Mouse (Mus musculus) G1E (cell line): ENCODE results near the gene Mtmr14.

Experiments used
- CTCF ChIP-seq: IDR thresholded peaks from 2 replicates; pipeline ENCODE4 v1.5.1; 2012; ENCODE audit warnings: low read depth, low read length, inconsistent platforms, mixed read lengths
- GATA1 ChIP-seq: IDR thresholded peaks from 2 replicates; pipeline ENCODE4 v1.6.1; 2012; ENCODE audit warnings: borderline replicate concordance, low read length, inconsistent platforms, mixed read lengths
- POLR2AphosphoS5 ChIP-seq: IDR thresholded peaks from 2 replicates; pipeline ENCODE4 v1.6.1; 2012; ENCODE audit warnings: low read depth, low read length, inconsistent platforms; ENCODE audit not compliant: insufficient replicate concordance
- TAL1 ChIP-seq: conservative IDR thresholded peaks from 2 replicates; pipeline ENCODE4 v1.6.1; 2012; ENCODE audit warnings: low read depth, low read length, inconsistent platforms, mixed read lengths

GRCm38 (mm10) chr6:113242753-113243152 lies 5.1 kb downstream of the Mtmr14 start:
- TF ChIP-seq GATA1 (no peak), CTCF (no peak), TAL1 (no peak), POLR2AphosphoS5 (no peak)
